Mouse (Mus musculus) left cerebral cortex, adult 8-10 months (tissue): ENCODE measurements at regions not wholly inside any gene's neighbourhood (a gene's known extent, or its start where the extent isn't known, plus 50 kb on each side); places are given as distances from the start of the nearest gene placed in this dataset.

ENCODE experiments used
- DNase-seq, 2 experiments: peaks; one replicate each; pipeline ENCODE4 v3.0.0; 2022; ENCODE audit warnings: low spot score in 2 of 2

DNA sequence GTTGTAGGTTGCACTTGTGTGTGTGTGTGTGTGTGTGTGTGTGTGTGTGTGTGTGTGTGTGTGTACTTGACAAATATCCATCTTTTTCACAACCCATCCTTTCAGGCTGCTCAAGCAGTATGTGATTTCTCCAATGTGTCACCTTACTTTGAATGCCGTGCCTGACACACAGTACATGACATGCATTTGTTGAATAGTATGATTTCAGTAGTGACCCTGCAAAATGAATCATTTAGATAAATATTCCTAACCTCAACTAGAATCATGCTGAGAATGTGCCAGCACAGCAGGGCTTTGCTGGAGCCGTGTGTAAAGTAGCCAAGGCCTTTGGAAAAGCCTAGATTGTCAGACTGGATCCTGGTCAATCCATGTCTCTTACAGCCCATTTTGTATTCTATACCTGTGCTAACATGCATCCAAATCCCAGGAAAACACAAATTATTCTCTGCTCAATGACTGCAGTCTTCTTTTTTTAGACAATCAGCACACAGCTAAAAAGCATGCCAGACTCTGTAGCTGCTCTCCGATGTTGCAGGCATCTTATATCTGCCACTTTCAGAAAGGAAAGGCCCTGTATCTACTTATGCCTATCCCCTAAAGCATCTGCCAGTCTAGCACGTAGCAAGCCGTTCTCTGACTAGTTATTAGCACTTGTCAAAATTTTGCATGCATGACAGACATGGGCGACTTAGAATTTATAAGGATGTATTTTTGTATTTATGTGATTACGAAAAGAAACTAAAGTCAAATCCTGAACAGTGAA is 60.0 kb upstream of the Gpr141 start:
- no peak for DNase-seq

DNA sequence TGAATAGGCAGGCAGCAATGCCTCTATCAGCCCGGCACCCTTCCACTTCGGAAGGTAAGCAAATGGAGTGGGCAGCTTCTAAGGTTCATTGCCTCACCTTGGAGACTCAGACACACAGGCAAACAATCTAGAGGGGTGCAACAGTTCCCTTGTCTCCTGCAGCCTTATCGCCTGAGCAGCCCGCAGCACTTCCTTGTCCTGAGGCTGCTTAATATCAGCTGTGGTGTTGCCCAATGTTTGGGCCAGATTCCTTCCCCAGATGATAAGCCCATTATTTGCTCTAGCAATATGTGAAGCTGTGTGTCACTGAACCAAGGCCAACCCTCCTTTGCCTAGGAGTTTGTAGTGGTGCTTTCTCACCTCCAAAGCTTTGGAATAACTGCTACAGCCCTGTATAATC is 58.8 kb upstream of the Gpr141 start:
- DNase-seq = no peak

DNA sequence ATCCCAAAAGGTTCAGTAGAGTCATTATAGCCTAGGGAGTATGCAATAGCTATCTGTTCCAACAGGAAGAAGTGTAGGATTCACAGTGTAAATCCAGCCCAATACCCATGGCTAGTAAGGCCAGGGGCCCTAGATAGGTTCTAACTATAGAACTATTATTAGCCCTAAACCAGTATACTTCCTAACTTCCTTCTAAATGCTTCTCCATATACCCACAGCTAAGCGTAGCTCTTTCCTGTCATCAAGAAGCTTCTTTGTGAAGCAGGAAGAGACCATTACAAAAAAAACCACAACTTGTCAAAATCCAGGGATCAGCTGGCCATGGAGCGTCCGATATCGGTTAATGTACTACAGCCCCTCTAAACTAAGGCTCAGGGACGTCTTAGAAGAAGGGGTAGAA is 57.7 kb upstream of the Gpr141 start:
- DNase-seq = no peak

DNA sequence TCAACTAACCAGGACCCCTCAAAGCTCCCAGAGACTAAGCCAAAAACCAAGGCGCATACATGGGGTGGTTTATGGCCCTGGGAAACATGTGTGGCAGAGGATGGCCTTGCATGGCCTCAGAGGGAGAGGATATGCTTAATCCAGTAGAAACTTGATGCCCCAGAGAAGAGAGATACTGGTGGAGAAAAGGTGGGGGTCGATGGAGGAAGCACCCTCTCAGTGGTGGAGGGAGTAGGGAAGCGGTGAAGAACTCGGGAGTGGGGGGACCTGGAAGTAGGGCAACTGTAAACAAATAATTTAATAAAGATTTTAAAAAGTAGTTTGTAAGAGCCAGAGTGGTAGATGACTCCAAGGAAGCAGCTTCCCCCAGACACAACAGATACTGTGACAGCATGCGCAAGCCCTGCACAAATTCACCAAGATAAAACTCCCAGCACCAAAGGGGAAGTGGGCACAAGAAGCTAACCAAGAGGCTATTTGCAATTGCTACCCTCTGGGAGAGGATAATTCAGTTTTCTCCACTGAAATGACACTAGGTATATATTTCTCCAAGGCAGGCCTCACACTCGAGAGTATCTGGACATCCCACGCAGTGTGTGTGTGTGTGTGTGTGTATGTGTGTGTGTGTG is 50.7 kb upstream of the Gpr141 start:
- DNase-seq = no peak
